Mouse (Mus musculus) hindbrain, postnatal 0 days (tissue): ENCODE measurements around the gene Pfdn4. TPM values are rescaled to one million over a fixed set of nuclear protein-coding genes. Genes with fewer than 3 reads are reported as not detected.

ENCODE experiments used
- ATAC-seq: fragments of 200-750 bp; cut with Nextera tagmentation; 2 replicates; pipeline ENCODE4 v1.8.0; 2017; ENCODE audit warnings: mild to moderate bottlenecking, moderate TSS enrichment, moderate library complexity
- DNase-seq: peaks from one replicate; pipeline ENCODE4 v3.0.0-alpha.2; 2015; ENCODE audit warnings: low spot score
- H3K27ac ChIP-seq: fragments of 300-500 bp; sonication (generic); 2 replicates; pipeline ENCODE4 v1.5.1; 2014; ENCODE audit warnings: mild to moderate bottlenecking
- H3K27me3 ChIP-seq: fragments of 300-500 bp; sonication (generic); 2 replicates; pipeline ENCODE4 v1.6.1; 2014; ENCODE audit warnings: low read length, mixed read lengths; ENCODE audit not compliant: insufficient read depth
- H3K36me3 ChIP-seq: fragments of 300-500 bp; sonication (generic); 2 replicates; pipeline ENCODE4 v1.6.1; 2014; ENCODE audit warnings: low read length, mixed read lengths; ENCODE audit not compliant: insufficient read depth
- H3K4me1 ChIP-seq: fragments of 300-500 bp; sonication (generic); 2 replicates; pipeline ENCODE4 v1.6.1; 2014; ENCODE audit warnings: antibody characterized with exemption, low read length, mixed read lengths; ENCODE audit not compliant: insufficient read depth
- H3K4me2 ChIP-seq: fragments of 300-500 bp; sonication (generic); 2 replicates; pipeline ENCODE4 v1.6.1; 2014; ENCODE audit warnings: low read depth, mild to moderate bottlenecking, low read length, moderate library complexity, mixed read lengths
- H3K4me3 ChIP-seq: fragments of 300-500 bp; sonication (generic); 2 replicates; pipeline ENCODE4 v1.5.1; 2014; ENCODE audit warnings: low read length
- H3K9ac ChIP-seq: fragments of 300-500 bp; sonication (generic); replicated peaks from 2 replicates; pipeline ENCODE4 v1.6.1; 2014; ENCODE audit warnings: mild to moderate bottlenecking, low read length, moderate library complexity, mixed read lengths
- H3K9me3 ChIP-seq: fragments of 300-500 bp; sonication (generic); 2 replicates; pipeline ENCODE4 v1.6.1; 2016; ENCODE audit warnings: low read length, mixed read lengths
- CTCF ChIP-seq: IDR thresholded peaks from 2 replicates; pipeline ENCODE4 v1.5.1; 2016; ENCODE audit warnings: antibody characterized with exemption, control low read depth, low read depth
- WGBS: fragments of 180-500 bp; shearing (Covaris S2); extraction: QIAGEN DNeasy Blood & Tissue Kit; methylation state at CpG from one replicate; pipeline ENCODE4 v1.1.7; 2014; 5-methylcytosine and 5-hydroxymethylcytosine counted together
- polyA plus RNA-seq: library from polyadenylated mRNA; unstranded; fragments of >200 nt; fragmentation: Nextera tagmentation; extraction: Ambion mirVana; gene quantifications from 2 replicates; pipeline ENCODE4 v1.2.1, GENCODE M21; 2015
- total RNA-seq: library from RNA; depleted of rRNA; stranded (reverse); fragments of >200 nt; gene quantifications from 2 replicates; pipeline ENCODE4 v1.2.3, GENCODE M21; 2014

Pfdn4 gene
- total and polyA plus RNA-seq, 2 experiments from 2014 or later = 67.7 to 147 TPM

DNA sequence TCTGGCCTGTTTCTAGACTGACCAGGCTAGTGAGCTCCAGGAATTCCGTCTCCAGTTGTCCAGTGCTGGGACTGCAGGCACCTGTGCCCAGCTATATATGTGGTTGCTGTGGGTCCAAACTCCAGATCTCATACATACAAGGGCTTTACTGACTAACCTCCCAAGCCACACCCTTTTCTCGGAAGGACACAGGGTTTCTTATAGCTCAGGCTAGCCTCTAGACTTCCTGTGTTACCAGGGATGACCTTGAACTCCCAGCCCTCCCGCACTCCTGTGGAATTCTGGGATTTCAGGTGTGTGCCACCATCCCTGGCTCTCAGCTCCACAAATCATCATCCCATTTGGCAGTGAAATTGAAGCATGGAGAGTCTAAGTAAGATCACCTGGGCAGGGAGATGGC is 34.0 kb downstream of the Pfdn4 start:
- no peaks in the 10 kb centered on the region for H3K9me3 ChIP-seq

GRCm38 (mm10) chr2:170534116-170534802 is 38.0 kb downstream of the Pfdn4 start:
- H3K27ac ChIP-seq = no peak overlapping the region
- no peak overlapping the region for H3K9ac ChIP-seq
- DNase-seq (no peak), ATAC-seq (no peak)
- H3K36me3 ChIP-seq = no peaks in the 10 kb centered on the region
- H3K9me3 ChIP-seq = no peaks in the 10 kb centered on the region
- TF ChIP-seq CTCF = no peak
- H3K4me3 ChIP-seq = no peak overlapping the region
- H3K27me3 ChIP-seq = no peaks in the 10 kb centered on the region
- WGBS = 38% methylated on average over 11 of the region's 12 CpGs
- no peaks in the 10 kb centered on the region for H3K4me1 ChIP-seq
- H3K4me2 ChIP-seq = no peak overlapping the region

More for the DNA sequence above, 34.0 kb downstream of the Pfdn4 start:
- H3K36me3 ChIP-seq = no peaks in the 10 kb centered on the region
- no peaks in the 10 kb centered on the region for H3K4me1 ChIP-seq
- DNase-seq (no peak), ATAC-seq (no peak)
- TF ChIP-seq CTCF = no peak
- 94% methylated on average over 3 of the region's 3 CpGs for WGBS
- no peak overlapping the region for H3K27ac ChIP-seq
- no peaks in the 10 kb centered on the region for H3K27me3 ChIP-seq
- H3K9ac ChIP-seq = no peak overlapping the region
- no peak overlapping the region for H3K4me3 ChIP-seq
- H3K4me2 ChIP-seq = no peak overlapping the region

DNA sequence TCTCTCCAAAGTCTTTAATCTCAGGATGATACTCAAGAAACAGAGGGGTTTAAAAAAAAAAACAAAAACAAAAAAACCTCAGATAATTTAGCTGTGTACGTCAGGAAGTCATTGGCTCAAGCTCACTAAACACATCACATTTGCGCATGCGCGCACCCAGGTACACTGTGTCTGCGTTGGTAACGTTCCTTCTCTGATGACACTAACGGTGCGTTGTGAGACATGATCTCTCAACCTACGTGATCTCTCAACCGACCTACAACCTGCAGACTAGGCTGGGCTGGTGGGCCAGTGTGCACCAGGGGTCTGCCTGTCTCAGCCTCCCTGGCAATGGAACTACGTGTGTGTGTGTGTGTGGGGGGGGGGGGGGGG is 38.6 kb downstream of the Pfdn4 start:
- TF ChIP-seq CTCF = no peak
- H3K4me3 ChIP-seq = no peak overlapping the region
- no peaks in the 10 kb centered on the region for H3K9me3 ChIP-seq
- H3K4me1 ChIP-seq = no peaks in the 10 kb centered on the region
- 95% methylated on average over 11 of the region's 11 CpGs for WGBS
- H3K27me3 ChIP-seq = no peaks in the 10 kb centered on the region
- no peak overlapping the region for H3K9ac ChIP-seq
- H3K27ac ChIP-seq = no peak overlapping the region
- DNase-seq (no peak), ATAC-seq (no peak)
- H3K4me2 ChIP-seq = no peak overlapping the region
- no peaks in the 10 kb centered on the region for H3K36me3 ChIP-seq

DNA sequence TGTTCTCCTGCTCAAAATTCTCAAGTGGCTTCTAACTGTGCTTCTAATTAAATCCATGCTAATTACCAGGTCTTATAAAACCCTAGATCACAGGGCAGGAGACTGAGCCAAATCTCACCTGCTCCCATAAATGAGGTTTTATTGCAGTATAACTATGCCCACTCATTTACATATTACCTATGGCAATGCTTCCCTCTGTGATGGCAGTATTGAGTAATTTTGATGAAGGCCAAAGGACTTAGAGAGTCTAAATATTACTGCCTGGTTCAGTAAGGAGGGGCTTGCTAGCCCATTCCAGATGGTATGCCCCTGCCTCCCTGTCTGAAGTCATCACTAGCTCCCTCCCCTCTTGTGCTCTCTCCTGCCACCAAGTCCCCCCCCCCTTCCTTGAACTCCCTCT is 39.6 kb downstream of the Pfdn4 start:
- Histone ChIP-seq H3K9ac (no peak overlapping the region), H3K4me2 (no peak overlapping the region), H3K4me3 (no peak overlapping the region), H3K9me3 (no peaks in the 10 kb centered on the region), H3K27ac (no peak overlapping the region), H3K4me1 (no peaks in the 10 kb centered on the region), H3K27me3 (no peaks in the 10 kb centered on the region), H3K36me3 (no peaks in the 10 kb centered on the region)
- ATAC-seq (peak; percentile 55; the same call in 1 of the 2 replicates), DNase-seq (peak; percentile 43)
- TF ChIP-seq CTCF = no peak

- TF ChIP-seq CTCF = no peak
- DNase-seq (no peak), ATAC-seq (no peak)
- Histone ChIP-seq H3K4me3 (no peak overlapping the region), H3K4me1 (no peaks in the 10 kb centered on the region), H3K4me2 (no peak overlapping the region), H3K27ac (no peak overlapping the region), H3K9me3 (no peaks in the 10 kb centered on the region), H3K36me3 (no peaks in the 10 kb centered on the region), H3K9ac (no peak overlapping the region), H3K27me3 (no peaks in the 10 kb centered on the region)
- WGBS = 76% methylated on average over 9 of the region's 9 CpGs
Measured at GRCm38 (mm10) chr2:170539211-170539610, 43.0 kb downstream of the Pfdn4 start.

DNA sequence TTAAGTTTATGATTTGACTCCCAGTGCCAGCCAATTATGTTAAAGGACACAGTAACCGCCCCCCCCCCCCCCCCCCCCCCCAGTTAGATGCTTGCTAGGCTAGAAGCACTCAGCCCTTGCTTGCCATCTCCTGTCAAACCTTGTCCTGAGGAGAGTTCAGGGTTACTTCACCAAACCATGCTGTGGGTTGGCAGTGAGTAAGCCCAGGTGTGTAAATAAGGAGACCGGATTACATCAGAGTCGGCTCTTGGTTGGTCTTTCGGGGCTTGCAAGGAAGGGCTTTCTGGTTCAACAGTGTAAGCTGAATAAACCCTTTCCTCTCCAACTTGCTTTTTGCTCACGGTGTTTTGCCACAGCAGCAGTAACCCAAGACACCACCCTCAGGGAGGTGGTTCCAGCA is 47.4 kb downstream of the Pfdn4 start:
- Histone ChIP-seq H3K4me1 (0 out of 2 replicates have a peak, but pooled peaks cover 3% of the 10 kb centered on the region), H3K27ac (no peak overlapping the region), H3K4me3 (no peak overlapping the region), H3K4me2 (no peak overlapping the region), H3K27me3 (no peaks in the 10 kb centered on the region), H3K9ac (no peak overlapping the region), H3K9me3 (no peaks in the 10 kb centered on the region), H3K36me3 (no peaks in the 10 kb centered on the region)
- ATAC-seq = no peak
- no peak for DNase-seq
- WGBS = 83% methylated on average over 5 of the region's 5 CpGs
- TF ChIP-seq CTCF = no peak

- Histone ChIP-seq H3K4me2 (no peak overlapping the region), H3K27me3 (no peaks in the 10 kb centered on the region), H3K9me3 (no peaks in the 10 kb centered on the region), H3K27ac (no peak overlapping the region), H3K9ac (no peak overlapping the region), H3K36me3 (no peaks in the 10 kb centered on the region), H3K4me1 (0 out of 2 replicates have a peak, but pooled peaks cover 3% of the 10 kb centered on the region), H3K4me3 (no peak overlapping the region)
- TF ChIP-seq CTCF = no peak
- DNase-seq (no peak), ATAC-seq (no peak)
- WGBS = 57% methylated on average over 3 of the region's 3 CpGs
Measured at GRCm38 (mm10) chr2:170544159-170544558, 47.9 kb downstream of the Pfdn4 start.
